Mouse (Mus musculus): ENCODE data around the gene Pakap. TPM values are rescaled to one million over a fixed set of nuclear protein-coding genes. Genes with fewer than 3 reads are reported as not detected.

Gene Pakap
- polyA plus RNA-seq, 1 experiment from 2014 or later = 21.1 TPM

- H3K9ac ChIP-seq (ENCODE audit: low read length) = no peak overlapping the region
- no peaks in the 10 kb centered on the region for H3K4me1 ChIP-seq (replicated peaks; ENCODE audit: control insufficient read depth, insufficient read depth, low read length)
- 82% methylated on average over 4 of the region's 4 CpGs for WGBS
- no peak overlapping the region for H3K27ac ChIP-seq (ENCODE audit: low read depth, low read length)
- H3K27me3 ChIP-seq (ENCODE audit: control insufficient read depth, insufficient read depth, low read length) = no peaks in the 10 kb centered on the region
- ATAC-seq (replicated peaks; ENCODE audit: low FRiP score) (no peak), DNase-seq (ENCODE audit: low spot score) (no peak)
- no peak overlapping the region for H3K4me3 ChIP-seq (ENCODE audit: low read depth, low read length)
- no peaks in the 10 kb centered on the region for H3K36me3 ChIP-seq (ENCODE audit: control insufficient read depth, insufficient read depth, low read length)
- no peak overlapping the region for H3K4me2 ChIP-seq (ENCODE audit: low read depth, low read length, severe bottlenecking)
- no peaks in the 10 kb centered on the region for H3K9me3 ChIP-seq (ENCODE audit: control insufficient read depth, low read length)
Observed at GRCm38 (mm10) chr4:57839343-57839742, 271.4 kb downstream of the Pakap start.

GRCm38 (mm10) chr4:57841911-57842310 lies 273.9 kb downstream of the Pakap start:
- no peak overlapping the region for H3K27ac ChIP-seq (ENCODE audit: low read depth, low read length)
- DNase-seq (ENCODE audit: low spot score) (no peak), ATAC-seq (replicated peaks; ENCODE audit: low FRiP score) (no peak)
- peaks cover 15% of the 10 kb centered on the region; the same call in 1 of the 2 replicates for H3K4me1 ChIP-seq (replicated peaks; ENCODE audit: control insufficient read depth, insufficient read depth, low read length)
- H3K36me3 ChIP-seq (ENCODE audit: control insufficient read depth, insufficient read depth, low read length) = no peaks in the 10 kb centered on the region
- no peaks in the 10 kb centered on the region for H3K27me3 ChIP-seq (ENCODE audit: control insufficient read depth, insufficient read depth, low read length)
- H3K9me3 ChIP-seq (ENCODE audit: control insufficient read depth, low read length) = no peaks in the 10 kb centered on the region
- 29% methylated on average over 1 of the region's 1 CpGs for WGBS
- no peak overlapping the region for H3K9ac ChIP-seq (ENCODE audit: low read length)
- H3K4me3 ChIP-seq (ENCODE audit: low read depth, low read length) = no peak overlapping the region
- no peak overlapping the region for H3K4me2 ChIP-seq (ENCODE audit: low read depth, low read length, severe bottlenecking)

GRCm38 (mm10) chr4:57842472-57843305 lies 274.7 kb downstream of the Pakap start:
- no peak for DNase-seq (ENCODE audit: low spot score)
- peaks cover 15% of the 10 kb centered on the region; the same call in 1 of the 2 replicates for H3K4me1 ChIP-seq (replicated peaks; ENCODE audit: control insufficient read depth, insufficient read depth, low read length)
- no peaks in the 10 kb centered on the region for H3K27me3 ChIP-seq (ENCODE audit: control insufficient read depth, insufficient read depth, low read length)
- H3K9me3 ChIP-seq (ENCODE audit: control insufficient read depth, low read length) = no peaks in the 10 kb centered on the region
- ATAC-seq (replicated peaks; ENCODE audit: low FRiP score) = no peak
- H3K36me3 ChIP-seq (ENCODE audit: control insufficient read depth, insufficient read depth, low read length) = no peaks in the 10 kb centered on the region
- no peak overlapping the region for H3K27ac ChIP-seq (ENCODE audit: low read depth, low read length)
- no peak overlapping the region for H3K9ac ChIP-seq (ENCODE audit: low read length)
- H3K4me3 ChIP-seq (ENCODE audit: low read depth, low read length) = no peak overlapping the region
- WGBS = 85% methylated on average over 11 of the region's 11 CpGs
- no peak overlapping the region for H3K4me2 ChIP-seq (ENCODE audit: low read depth, low read length, severe bottlenecking)

GRCm38 (mm10) chr4:57845031-57845431 lies 277.1 kb downstream of the Pakap start:
- H3K9ac ChIP-seq (ENCODE audit: low read length) = peak overlapping the region; percentile 60
- peak overlapping the region; percentile 31 for H3K4me3 ChIP-seq (ENCODE audit: low read depth, low read length)
- H3K27ac ChIP-seq (ENCODE audit: low read depth, low read length) = peak overlapping the region; percentile 63
- H3K27me3 ChIP-seq (ENCODE audit: control insufficient read depth, insufficient read depth, low read length) = no peaks in the 10 kb centered on the region
- H3K36me3 ChIP-seq (ENCODE audit: control insufficient read depth, insufficient read depth, low read length) = no peaks in the 10 kb centered on the region
- H3K4me2 ChIP-seq (ENCODE audit: low read depth, low read length, severe bottlenecking) = peak overlapping the region; percentile 55
- DNase-seq (ENCODE audit: low spot score) (peak; percentile 85), ATAC-seq (replicated peaks; ENCODE audit: low FRiP score) (peak; percentile 90)
- WGBS = 0% methylated on average over 10 of the region's 10 CpGs
- no peaks in the 10 kb centered on the region for H3K9me3 ChIP-seq (ENCODE audit: control insufficient read depth, low read length)
- peaks cover 15% of the 10 kb centered on the region; the same call in 1 of the 2 replicates for H3K4me1 ChIP-seq (replicated peaks; ENCODE audit: control insufficient read depth, insufficient read depth, low read length)

- Histone ChIP-seq H3K4me1 (replicated peaks; ENCODE audit: control insufficient read depth, insufficient read depth, low read length) (peaks cover 15% of the 10 kb centered on the region; the same call in 1 of the 2 replicates), H3K4me3 (ENCODE audit: low read depth, low read length) (peak overlapping the region; percentile 31), H3K36me3 (ENCODE audit: control insufficient read depth, insufficient read depth, low read length) (no peaks in the 10 kb centered on the region), H3K27me3 (ENCODE audit: control insufficient read depth, insufficient read depth, low read length) (no peaks in the 10 kb centered on the region), H3K9ac (ENCODE audit: low read length) (peak overlapping the region; percentile 60), H3K9me3 (ENCODE audit: control insufficient read depth, low read length) (no peaks in the 10 kb centered on the region), H3K4me2 (ENCODE audit: low read depth, low read length, severe bottlenecking) (peak overlapping the region; percentile 55), H3K27ac (ENCODE audit: low read depth, low read length) (peak overlapping the region; percentile 63)
- DNase-seq (ENCODE audit: low spot score) (peak; percentile 59), ATAC-seq (replicated peaks; ENCODE audit: low FRiP score) (0 out of 2 replicates have a peak, but pooled peaks have one; percentile 25)
- 19% methylated on average over 12 of the region's 12 CpGs for WGBS
Observed at GRCm38 (mm10) chr4:57845541-57846210, 277.7 kb downstream of the Pakap start.

- Histone ChIP-seq H3K4me1 (replicated peaks; ENCODE audit: control insufficient read depth, insufficient read depth, low read length) (peaks cover 15% of the 10 kb centered on the region; the same call in 1 of the 2 replicates), H3K27ac (ENCODE audit: low read depth, low read length) (peak overlapping the region; percentile 63; the same call in 1 of the 2 replicates), H3K4me3 (ENCODE audit: low read depth, low read length) (no peak overlapping the region), H3K27me3 (ENCODE audit: control insufficient read depth, insufficient read depth, low read length) (no peaks in the 10 kb centered on the region), H3K9me3 (ENCODE audit: control insufficient read depth, low read length) (no peaks in the 10 kb centered on the region), H3K4me2 (ENCODE audit: low read depth, low read length, severe bottlenecking) (peak overlapping the region; percentile 55; the same call in 1 of the 2 replicates), H3K9ac (ENCODE audit: low read length) (peak overlapping the region; percentile 60), H3K36me3 (ENCODE audit: control insufficient read depth, insufficient read depth, low read length) (no peaks in the 10 kb centered on the region)
- DNase-seq (ENCODE audit: low spot score) (no peak), ATAC-seq (replicated peaks; ENCODE audit: low FRiP score) (no peak)
- 61% methylated on average over 11 of the region's 12 CpGs for WGBS
Observed at GRCm38 (mm10) chr4:57846381-57846990, 278.5 kb downstream of the Pakap start.

- Histone ChIP-seq H3K27me3 (ENCODE audit: control insufficient read depth, insufficient read depth, low read length) (no peaks in the 10 kb centered on the region), H3K36me3 (ENCODE audit: control insufficient read depth, insufficient read depth, low read length) (no peaks in the 10 kb centered on the region), H3K4me2 (ENCODE audit: low read depth, low read length, severe bottlenecking) (no peak overlapping the region), H3K27ac (ENCODE audit: low read depth, low read length) (peak overlapping the region; percentile 32; the same call in 1 of the 2 replicates), H3K9me3 (ENCODE audit: control insufficient read depth, low read length) (no peaks in the 10 kb centered on the region), H3K9ac (ENCODE audit: low read length) (no peak overlapping the region), H3K4me1 (replicated peaks; ENCODE audit: control insufficient read depth, insufficient read depth, low read length) (peaks cover 15% of the 10 kb centered on the region; the same call in 1 of the 2 replicates), H3K4me3 (ENCODE audit: low read depth, low read length) (no peak overlapping the region)
- DNase-seq (ENCODE audit: low spot score) = peak; percentile 51
- 27% methylated on average over 8 of the region's 8 CpGs for WGBS
- ATAC-seq (replicated peaks; ENCODE audit: low FRiP score) = no peak
Observed at GRCm38 (mm10) chr4:57846991-57847422, 279.0 kb downstream of the Pakap start.

- Histone ChIP-seq H3K4me2 (ENCODE audit: low read depth, low read length, severe bottlenecking) (0 out of 2 replicates have a peak overlapping the region, but pooled peaks have one; percentile 8), H3K36me3 (ENCODE audit: control insufficient read depth, insufficient read depth, low read length) (no peaks in the 10 kb centered on the region), H3K4me1 (replicated peaks; ENCODE audit: control insufficient read depth, insufficient read depth, low read length) (peaks cover 15% of the 10 kb centered on the region; the same call in 1 of the 2 replicates), H3K27ac (ENCODE audit: low read depth, low read length) (0 out of 2 replicates have a peak overlapping the region, but pooled peaks have one; percentile 32), H3K4me3 (ENCODE audit: low read depth, low read length) (no peak overlapping the region), H3K27me3 (ENCODE audit: control insufficient read depth, insufficient read depth, low read length) (no peaks in the 10 kb centered on the region), H3K9me3 (ENCODE audit: control insufficient read depth, low read length) (no peaks in the 10 kb centered on the region), H3K9ac (ENCODE audit: low read length) (no peak overlapping the region)
- WGBS = 87% methylated on average over 3 of the region's 3 CpGs
- ATAC-seq (replicated peaks; ENCODE audit: low FRiP score) (no peak), DNase-seq (ENCODE audit: low spot score) (peak; percentile 18)
Observed at GRCm38 (mm10) chr4:57847676-57848075, 279.7 kb downstream of the Pakap start.
